Mouse (Mus musculus): Measurements from ENCODE around the gene Adgrg5.

- no peak for TF ChIP-seq CTCF (IDR thresholded peaks at IDR 0.05; ENCODE audit: low read depth, low read length)
- no peak for TF ChIP-seq GATA1 (IDR thresholded peaks at IDR 0.05; ENCODE audit: borderline replicate concordance, low read length)
These were observed 47.7 kb upstream of the Adgrg5 start for GRCm38 (mm10) chr8:94875871-94876150.
